Mouse (Mus musculus): ENCODE results near the gene Fgfr4.
A peak's percentile ranks its signal among the peaks of the same experiment; 100 is the strongest.

Fgfr4 gene

GRCm38 (mm10) chr13:55152621-55153415 is at the start of gene Fgfr4:
Gene Fgfr4 (plus strand): TSS chr13:55152640.
- no peak for DNase-seq (ENCODE audit: low read depth)

GRCm38 (mm10) chr13:55103351-55103750 is 49.1 kb upstream of the Fgfr4 start:
- no peak for DNase-seq (ENCODE audit: low read depth)

GRCm38 (mm10) chr13:55105045-55105952 is 47.1 kb upstream of the Fgfr4 start, which contains the start of gene Zfp346:
Gene Zfp346 (plus strand): TSS chr13:55105311.
- peak; percentile 87 for DNase-seq (ENCODE audit: low read depth)

DNA sequence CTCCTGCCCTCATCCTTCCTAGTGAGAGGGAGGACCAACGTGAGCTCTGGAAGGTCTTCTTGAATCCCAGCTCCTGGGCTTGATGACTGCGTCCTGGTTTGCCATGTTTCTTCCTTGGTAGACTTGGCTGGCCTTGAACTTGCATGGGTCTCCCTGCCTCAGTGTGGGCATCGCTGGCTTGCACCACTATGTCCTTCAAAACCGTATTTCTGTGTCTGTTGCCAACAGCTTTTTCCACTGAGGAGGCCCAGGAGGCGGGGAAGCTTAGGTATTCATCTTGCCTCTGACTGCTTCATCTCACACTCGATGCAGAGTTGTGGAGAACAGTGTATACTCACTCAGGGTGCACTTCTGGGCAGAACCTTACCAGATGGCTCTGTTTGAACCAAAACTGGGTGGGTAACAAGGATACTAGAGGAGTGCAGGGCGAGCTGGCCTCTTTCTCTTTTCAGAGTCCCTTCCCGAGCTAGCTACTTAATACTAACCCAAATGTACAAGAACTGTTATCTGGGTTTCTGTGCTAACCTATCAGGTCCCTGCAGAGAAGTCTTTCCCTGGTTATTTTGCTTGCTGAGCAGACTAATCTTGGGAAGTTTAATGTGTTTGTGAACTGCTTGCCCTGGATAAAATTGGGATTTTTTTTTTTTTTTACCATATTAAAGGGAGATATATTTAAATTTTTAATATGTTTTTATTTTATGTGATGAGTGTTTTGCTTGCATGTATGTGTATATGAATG is 46.3 kb upstream of the Fgfr4 start:
- DNase-seq (ENCODE audit: low read depth) = no peak

DNA sequence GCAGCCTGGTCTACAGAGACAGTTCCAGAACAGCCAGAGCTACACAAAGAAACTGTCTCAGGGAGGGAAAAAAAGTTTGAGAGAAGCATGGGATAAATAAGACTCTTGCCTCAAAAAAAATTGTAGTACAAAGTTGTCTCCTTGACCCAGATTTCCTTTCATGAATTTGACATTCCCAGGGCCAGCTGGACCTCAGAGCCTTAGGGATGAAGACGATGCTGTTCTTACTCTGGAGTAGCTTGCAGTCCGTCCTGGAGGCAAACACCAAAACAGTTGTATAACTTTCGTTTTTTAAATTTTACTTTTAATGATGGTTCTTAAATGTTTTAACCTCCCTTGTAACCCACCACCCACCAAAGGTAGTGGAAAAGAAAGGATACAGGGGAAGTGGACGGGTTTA is 45.3 kb upstream of the Fgfr4 start:
- DNase-seq (ENCODE audit: low read depth) = no peak

DNA sequence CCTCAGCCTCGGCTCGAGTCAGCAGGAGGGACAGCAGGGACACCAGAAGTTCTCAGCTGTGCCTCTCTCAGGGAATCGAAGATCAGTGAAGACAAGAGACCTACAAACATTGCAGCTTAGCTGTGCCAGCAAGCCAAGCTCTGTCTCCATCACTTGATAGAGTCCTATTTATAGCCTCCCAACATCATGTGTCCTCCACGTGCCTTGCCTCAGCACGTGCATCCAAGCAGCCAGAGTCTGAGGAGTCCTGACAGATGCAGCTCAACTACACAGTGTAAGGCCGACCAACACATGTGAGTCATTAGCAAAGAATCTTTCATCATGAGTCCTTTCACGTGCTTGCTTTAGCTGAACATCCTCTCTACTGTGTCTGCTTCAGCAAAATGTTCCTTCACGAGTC is 44.7 kb upstream of the Fgfr4 start:
- no peak for DNase-seq (ENCODE audit: low read depth)

DNA sequence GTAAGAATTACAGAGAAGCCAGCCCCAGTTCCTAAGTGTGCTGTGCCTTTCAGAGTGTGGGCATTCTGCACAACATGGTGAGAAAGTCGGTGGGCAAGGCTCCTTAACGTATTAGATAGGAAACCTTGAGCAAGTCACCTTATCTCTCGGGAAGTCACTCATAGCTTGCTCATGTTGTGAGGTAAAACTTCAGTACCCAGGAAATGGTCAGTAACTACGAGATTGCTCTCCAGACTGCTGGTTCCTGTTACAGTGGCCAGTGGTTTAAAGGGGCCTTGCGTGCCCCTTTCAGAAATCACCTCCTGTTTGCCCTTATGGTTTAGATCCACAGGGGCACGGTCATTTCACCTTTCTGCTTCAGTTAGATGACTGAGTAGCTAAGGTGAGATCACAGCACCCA is 38.1 kb upstream of the Fgfr4 start:
- DNase-seq (ENCODE audit: low read depth) = no peak

DNA sequence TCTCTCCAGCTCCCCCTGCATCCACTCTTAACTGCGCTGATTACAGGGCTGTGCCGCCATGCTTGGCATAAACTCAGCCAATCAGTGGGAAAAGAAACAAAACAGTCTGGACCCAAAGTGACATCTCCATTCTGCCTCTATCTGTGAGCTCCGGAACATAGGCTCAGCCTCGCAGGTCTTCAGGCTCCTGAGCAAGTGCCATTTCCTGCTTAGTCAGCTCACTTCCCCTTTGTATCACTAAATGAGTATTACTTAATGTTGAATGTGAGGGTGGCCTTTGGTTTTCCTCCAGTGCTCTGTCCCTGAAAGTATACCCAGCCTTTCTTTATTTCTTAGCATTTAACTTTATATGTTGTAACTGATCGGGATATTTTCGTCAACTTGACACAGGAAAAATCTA is 27.5 kb upstream of the Fgfr4 start:
- DNase-seq (ENCODE audit: low read depth) = no peak

- no peak for DNase-seq (ENCODE audit: low read depth)
Measured at GRCm38 (mm10) chr13:55133448-55133847, 19.0 kb upstream of the Fgfr4 start, which contains the start of gene Gm17617. Gene Gm17617 (minus strand): TSS chr13:55133548.

DNA sequence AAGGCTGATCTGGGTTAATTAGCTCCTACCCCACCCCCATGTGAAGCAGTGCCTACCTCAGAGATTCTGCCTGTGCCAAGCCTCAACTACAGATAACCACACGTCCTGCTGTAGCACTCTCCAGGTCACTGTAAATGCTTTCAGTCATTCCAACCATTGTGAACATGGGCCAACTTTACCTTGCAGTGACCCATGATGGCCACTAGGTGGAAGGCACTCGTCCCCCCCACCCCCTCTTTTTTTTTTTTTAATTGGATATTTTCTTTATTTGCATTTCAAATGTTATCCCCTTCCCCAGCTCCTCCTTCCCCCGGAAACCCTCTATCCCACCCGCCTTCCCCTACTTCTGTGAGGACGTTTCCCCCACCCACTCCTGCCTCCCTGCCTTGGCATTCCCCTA is 17.1 kb upstream of the Fgfr4 start:
- no peak for DNase-seq (ENCODE audit: low read depth)

GRCm38 (mm10) chr13:55140271-55140670 is 12.2 kb upstream of the Fgfr4 start:
- no peak for DNase-seq (ENCODE audit: low read depth)

- no peak for DNase-seq (ENCODE audit: low read depth)
Measured at GRCm38 (mm10) chr13:55153951-55154350, 1.5 kb downstream of the Fgfr4 start.

GRCm38 (mm10) chr13:55162365-55162764 is 9.9 kb downstream of the Fgfr4 start:
- DNase-seq (ENCODE audit: low read depth) = no peak

GRCm38 (mm10) chr13:55163553-55163952 is 11.1 kb downstream of the Fgfr4 start:
- no peak for DNase-seq (ENCODE audit: low read depth)

DNA sequence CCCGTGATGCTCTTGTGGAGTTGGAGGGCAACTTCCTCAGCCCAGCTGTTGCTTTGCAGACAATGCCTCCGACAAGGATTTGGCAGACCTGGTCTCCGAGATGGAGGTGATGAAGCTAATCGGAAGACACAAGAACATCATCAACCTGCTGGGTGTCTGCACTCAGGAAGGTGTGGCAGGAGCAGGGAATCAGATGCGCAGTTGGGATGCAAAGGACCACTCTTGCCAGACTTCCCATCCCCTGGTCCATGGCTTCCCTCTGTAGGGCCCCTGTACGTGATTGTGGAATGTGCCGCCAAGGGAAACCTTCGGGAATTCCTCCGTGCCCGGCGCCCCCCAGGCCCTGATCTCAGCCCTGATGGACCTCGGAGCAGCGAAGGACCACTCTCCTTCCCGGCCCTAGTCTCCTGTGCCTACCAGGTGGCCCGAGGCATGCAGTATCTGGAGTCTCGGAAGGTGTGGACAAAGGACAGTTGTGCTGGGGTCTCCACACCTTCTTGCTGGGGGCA is 13.4 kb downstream of the Fgfr4 start:
- DNase-seq (ENCODE audit: low read depth) = no peak

- DNase-seq (ENCODE audit: low read depth) = no peak
Measured at GRCm38 (mm10) chr13:55166806-55167725, 14.6 kb downstream of the Fgfr4 start.

DNA sequence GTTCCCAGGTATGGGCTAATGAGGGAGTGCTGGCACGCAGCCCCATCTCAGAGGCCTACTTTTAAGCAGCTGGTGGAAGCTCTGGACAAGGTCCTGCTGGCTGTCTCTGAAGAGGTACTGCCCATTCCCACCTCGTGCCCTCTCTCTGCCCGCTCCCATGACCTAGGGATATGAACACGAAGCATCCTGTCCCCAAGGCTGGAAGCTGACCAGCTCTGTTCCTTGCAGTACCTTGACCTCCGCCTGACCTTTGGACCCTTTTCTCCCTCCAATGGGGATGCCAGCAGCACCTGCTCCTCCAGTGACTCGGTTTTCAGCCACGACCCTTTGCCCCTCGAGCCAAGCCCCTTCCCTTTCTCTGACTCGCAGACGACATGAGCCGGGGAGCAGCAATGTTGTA is 15.4 kb downstream of the Fgfr4 start:
- DNase-seq (ENCODE audit: low read depth) = no peak

GRCm38 (mm10) chr13:55168255-55168654 is 15.8 kb downstream of the Fgfr4 start:
- no peak for DNase-seq (ENCODE audit: low read depth)

- DNase-seq (ENCODE audit: low read depth) = peak; percentile 38
Measured at GRCm38 (mm10) chr13:55168958-55169369, 16.5 kb downstream of the Fgfr4 start.

GRCm38 (mm10) chr13:55171517-55172335 is 19.3 kb downstream of the Fgfr4 start:
- DNase-seq (ENCODE audit: low read depth) = peak; percentile 43

Data from fibroblast of lung, adult 2 months (primary cell).